Mouse (Mus musculus) thymus, adult 2 months (tissue): ENCODE measurements around the gene Adamtsl3.

Experiments
- CTCF ChIP-seq: fragments of 200-500 bp; IDR thresholded peaks from 2 replicates; pipeline ENCODE4 v1.5.1; 2012; ENCODE audit warnings: mild to moderate bottlenecking, control low read depth, low read length, moderate library complexity, borderline replicate concordance; ENCODE audit not compliant: control insufficient read depth, poor library complexity, insufficient read depth; ENCODE audit errors: extremely low read depth
- POLR2A ChIP-seq: fragments of 200-500 bp; IDR thresholded peaks from 2 replicates; pipeline ENCODE4 v1.6.1; 2012; ENCODE audit warnings: mild to moderate bottlenecking, low read length, control low read depth, moderate library complexity; ENCODE audit not compliant: control insufficient read depth, poor library complexity, insufficient read depth; ENCODE audit errors: extremely low read depth

- TF ChIP-seq CTCF (no peak), POLR2A (no peak)
These were observed 60.4 kb downstream of the Adamtsl3 start for GRCm38 (mm10) chr7:82395751-82396512.
